Mouse (Mus musculus) kidney, embryonic 16.5 days (tissue): ENCODE data around the gene Bmp4. TPM values are rescaled to one million over a fixed set of nuclear protein-coding genes. Genes with fewer than 3 reads are reported as not detected.

Experiments used
- ATAC-seq: fragments of 200-750 bp; cut with Nextera tagmentation; 2 replicates; pipeline ENCODE4 v1.8.0; 2017; ENCODE audit warnings: moderate TSS enrichment; ENCODE audit not compliant: low FRiP score, low TSS enrichment
- H3K27ac ChIP-seq: fragments of 300-500 bp; sonication (generic); 2 replicates; pipeline ENCODE4 v1.5.1; 2014; ENCODE audit warnings: low read length
- H3K27me3 ChIP-seq: fragments of 300-500 bp; sonication (generic); 2 replicates; pipeline ENCODE4 v1.6.1; 2014; ENCODE audit warnings: low read length, control low read depth, mixed read lengths; ENCODE audit not compliant: insufficient read depth
- H3K36me3 ChIP-seq: fragments of 300-500 bp; sonication (generic); 2 replicates; pipeline ENCODE4 v1.6.1; 2014; ENCODE audit warnings: low read length, control low read depth, mixed read lengths; ENCODE audit not compliant: insufficient read depth
- H3K4me1 ChIP-seq: fragments of 300-500 bp; sonication (generic); 2 replicates; pipeline ENCODE4 v1.6.1; 2014; ENCODE audit warnings: low read length, control low read depth, mixed read lengths; ENCODE audit not compliant: insufficient read depth
- H3K4me2 ChIP-seq: fragments of 300-500 bp; sonication (generic); replicated peaks from 2 replicates; pipeline ENCODE4 v1.6.1; 2014; ENCODE audit warnings: low read depth, low read length
- H3K4me3 ChIP-seq: fragments of 300-500 bp; sonication (generic); 2 replicates; pipeline ENCODE4 v1.5.1; 2014; ENCODE audit warnings: mild to moderate bottlenecking, low read length
- H3K9ac ChIP-seq: fragments of 300-500 bp; sonication (generic); replicated peaks from 2 replicates; pipeline ENCODE4 v1.6.1; 2014; ENCODE audit warnings: low read length
- H3K9me3 ChIP-seq: fragments of 300-500 bp; sonication (generic); 2 replicates; pipeline ENCODE4 v1.6.1; 2016; ENCODE audit warnings: low read length, control low read depth
- WGBS: fragments of 180-500 bp; shearing (Covaris S2); extraction: QIAGEN DNeasy Blood & Tissue Kit; methylation state at CpG from one replicate; pipeline ENCODE4 v1.1.7; 2014; 5-methylcytosine and 5-hydroxymethylcytosine counted together
- polyA plus RNA-seq: library from polyadenylated mRNA; unstranded; fragments of >200 nt; fragmentation: Nextera tagmentation; extraction: Ambion mirVana; gene quantifications from 2 replicates; pipeline ENCODE4 v1.2.1, GENCODE M21; 2015

The Bmp4 gene
- polyA plus RNA-seq, 1 experiment from 2014 or later = 43.3 TPM

DNA sequence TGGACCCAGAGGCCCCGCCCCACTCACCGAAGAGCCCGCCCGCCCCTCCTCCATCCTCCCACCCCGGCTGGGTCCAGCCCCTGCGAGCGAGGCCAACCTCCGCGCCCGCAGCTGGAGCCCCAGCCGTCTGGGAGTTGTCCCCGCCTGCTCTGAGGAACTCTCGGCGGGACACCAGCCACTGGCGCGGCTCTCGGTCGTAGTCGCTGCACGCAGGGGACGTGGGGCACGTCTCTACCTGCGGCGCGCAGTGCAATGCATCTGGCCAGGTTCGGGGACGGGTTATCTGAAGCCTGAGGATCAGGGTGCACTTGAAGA, 3.2 kb downstream of the Bmp4 start:
- Histone ChIP-seq H3K27ac (peak overlapping the region; percentile 96), H3K9ac (peak overlapping the region; percentile 74), H3K27me3 (peaks cover 19% of the 10 kb centered on the region), H3K4me3 (peak overlapping the region; percentile 65), H3K4me2 (peak overlapping the region; percentile 67), H3K36me3 (peaks cover 9% of the 10 kb centered on the region), H3K9me3 (no peaks in the 10 kb centered on the region), H3K4me1 (peaks cover 41% of the 10 kb centered on the region)
- peak; percentile 83 for ATAC-seq
- under 1% methylated on average over 27 of the region's 27 CpGs for WGBS

DNA sequence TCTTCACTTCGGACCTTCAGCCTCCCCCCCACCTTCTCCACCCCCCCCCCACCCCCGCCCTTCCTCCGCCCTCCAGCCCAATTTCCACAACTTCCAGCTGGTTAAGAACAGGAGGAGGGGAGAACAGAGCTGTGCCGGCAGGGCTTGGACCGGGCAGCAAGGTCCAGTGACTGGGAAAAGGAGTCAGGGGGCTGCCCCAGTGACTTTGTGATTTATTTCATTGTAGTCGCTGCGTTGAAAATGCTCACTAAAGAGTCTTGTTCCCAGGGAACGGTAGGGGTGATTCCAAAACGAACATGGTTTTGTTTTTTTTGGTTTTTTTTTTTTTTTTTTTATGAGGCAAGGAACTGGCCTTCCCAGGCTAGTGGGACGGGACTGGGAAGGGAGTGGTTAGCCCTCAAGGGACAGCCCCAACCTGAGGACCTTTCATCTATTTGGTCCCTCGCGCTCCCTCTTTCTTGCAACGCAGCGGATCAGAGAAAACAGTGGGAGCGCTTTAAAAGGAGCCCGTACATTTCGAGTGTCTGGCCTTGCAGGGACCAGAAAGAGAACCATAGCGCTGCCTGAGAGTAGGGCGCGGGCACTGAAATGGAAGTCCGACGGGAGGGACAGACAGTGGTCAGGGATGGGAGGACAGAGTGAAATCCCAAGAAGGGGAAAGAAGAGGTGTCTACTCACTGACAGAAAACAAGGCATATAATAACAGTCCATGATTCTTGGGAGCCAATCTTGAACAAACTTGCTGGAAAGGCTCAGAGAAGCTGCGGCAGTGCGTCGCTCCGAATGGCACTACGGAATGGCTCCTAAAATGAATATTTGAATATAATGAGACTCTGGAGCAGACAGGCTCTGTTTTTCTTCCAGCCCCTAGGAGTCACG, 3.8 kb downstream of the Bmp4 start:
- Histone ChIP-seq H3K4me2 (peak overlapping the region; percentile 67), H3K27ac (peak overlapping the region; percentile 96), H3K4me1 (peaks cover 41% of the 10 kb centered on the region), H3K9me3 (no peaks in the 10 kb centered on the region), H3K9ac (peak overlapping the region; percentile 69), H3K27me3 (peaks cover 17% of the 10 kb centered on the region), H3K4me3 (peak overlapping the region; percentile 65), H3K36me3 (peaks cover 9% of the 10 kb centered on the region)
- WGBS = 0% methylated on average over 26 of the region's 28 CpGs
- peak; percentile 14 for ATAC-seq

DNA sequence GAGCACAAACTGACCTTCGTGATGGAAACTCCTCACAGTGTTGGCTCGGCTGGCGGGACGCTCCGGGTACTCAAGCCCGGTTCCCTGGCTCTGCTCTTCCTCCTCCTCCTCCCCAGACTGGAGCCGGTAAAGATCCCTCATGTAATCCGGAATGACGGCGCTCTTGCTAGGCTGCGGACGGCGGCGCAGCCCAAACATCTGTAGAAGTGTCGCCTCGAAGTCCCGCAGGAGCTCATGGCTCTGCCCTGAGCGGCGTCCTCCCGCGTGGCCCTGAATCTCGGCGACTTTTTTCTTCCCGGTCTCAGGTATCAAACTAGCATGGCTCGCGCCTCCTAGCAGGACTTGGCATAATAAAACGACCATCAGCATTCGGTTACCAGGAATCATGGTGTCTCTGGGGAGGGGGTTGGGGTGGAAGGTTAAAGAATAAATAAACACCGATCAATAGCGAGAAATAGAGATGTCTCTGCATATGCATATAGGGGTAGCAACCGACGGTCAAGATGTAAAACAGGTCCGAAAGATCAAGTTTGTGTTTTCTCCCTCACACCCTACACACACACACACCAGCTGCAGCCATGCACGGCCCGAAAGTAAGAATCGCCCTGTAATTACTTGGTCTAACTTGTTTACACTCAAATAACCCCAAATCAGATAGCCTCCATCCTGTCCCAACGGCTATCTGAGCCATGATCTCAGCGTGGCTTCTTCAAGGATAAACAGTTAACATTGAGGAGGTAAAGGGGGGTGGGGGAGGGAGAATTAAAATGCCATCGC, 4.6 kb downstream of the Bmp4 start:
- no peaks in the 10 kb centered on the region for H3K9me3 ChIP-seq
- WGBS = 1% methylated on average over 39 of the region's 39 CpGs
- H3K4me2 ChIP-seq = peak overlapping the region; percentile 67
- ATAC-seq = no peak
- H3K27ac ChIP-seq = 0 out of 2 replicates have a peak overlapping the region, but pooled peaks have one; percentile 26
- peak overlapping the region; percentile 65 for H3K4me3 ChIP-seq
- H3K27me3 ChIP-seq = peaks cover 13% of the 10 kb centered on the region
- peaks cover 9% of the 10 kb centered on the region for H3K36me3 ChIP-seq
- peaks cover 35% of the 10 kb centered on the region for H3K4me1 ChIP-seq
- peak overlapping the region; percentile 69 for H3K9ac ChIP-seq

GRCm38 (mm10) chr14:46384946-46385691, 5.3 kb downstream of the Bmp4 start:
- Histone ChIP-seq H3K4me1 (peaks cover 35% of the 10 kb centered on the region), H3K9me3 (no peaks in the 10 kb centered on the region), H3K27me3 (peaks cover 11% of the 10 kb centered on the region; the same call in 1 of the 2 replicates), H3K4me3 (peak overlapping the region; percentile 65), H3K4me2 (peak overlapping the region; percentile 67), H3K9ac (peak overlapping the region; percentile 69), H3K27ac (0 out of 2 replicates have a peak overlapping the region, but pooled peaks have one; percentile 26), H3K36me3 (peaks cover 9% of the 10 kb centered on the region)
- 6% methylated on average over 14 of the region's 14 CpGs for WGBS
- ATAC-seq = no peak

DNA sequence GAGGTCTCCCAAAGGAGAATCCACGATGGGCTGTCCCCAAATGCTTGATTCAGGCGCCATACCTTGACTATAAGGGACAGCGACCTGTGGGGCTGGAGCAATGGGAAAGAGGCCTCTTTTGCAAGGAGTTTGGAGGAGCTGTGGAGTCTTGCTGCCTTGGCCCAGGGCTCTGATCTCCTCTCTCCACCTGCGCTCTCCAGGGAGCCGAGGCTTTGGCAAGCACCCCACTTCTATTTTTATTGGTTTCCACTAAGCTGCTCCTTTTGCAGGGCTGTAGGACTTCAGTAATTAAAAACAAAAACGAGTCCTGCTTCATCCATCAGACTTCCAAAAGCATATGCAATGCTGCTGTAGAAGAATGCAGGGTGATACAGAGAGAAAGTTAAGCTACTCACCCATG, 9.0 kb downstream of the Bmp4 start:
- no peak for ATAC-seq
- H3K27me3 ChIP-seq = no peaks in the 10 kb centered on the region
- H3K4me3 ChIP-seq = no peak overlapping the region
- peaks cover 9% of the 10 kb centered on the region for H3K36me3 ChIP-seq
- no peak overlapping the region for H3K27ac ChIP-seq
- no peaks in the 10 kb centered on the region for H3K9me3 ChIP-seq
- 55% methylated on average over 6 of the region's 6 CpGs for WGBS
- no peak overlapping the region for H3K9ac ChIP-seq
- no peak overlapping the region for H3K4me2 ChIP-seq
- H3K4me1 ChIP-seq = peaks cover 25% of the 10 kb centered on the region

- H3K27ac ChIP-seq = no peak overlapping the region
- peak overlapping the region; percentile 54 for H3K9ac ChIP-seq
- peak overlapping the region; percentile 30 for H3K4me3 ChIP-seq
- H3K4me2 ChIP-seq = peak overlapping the region; percentile 58
- WGBS = 10% methylated on average over 31 of the region's 31 CpGs
- H3K36me3 ChIP-seq = peaks cover 9% of the 10 kb centered on the region
- peak; percentile 68 for ATAC-seq
- no peaks in the 10 kb centered on the region for H3K9me3 ChIP-seq
- peaks cover 17% of the 10 kb centered on the region for H3K4me1 ChIP-seq
- H3K27me3 ChIP-seq = no peaks in the 10 kb centered on the region
Measured at GRCm38 (mm10) chr14:46380286-46380721, 10.2 kb downstream of the Bmp4 start.

DNA sequence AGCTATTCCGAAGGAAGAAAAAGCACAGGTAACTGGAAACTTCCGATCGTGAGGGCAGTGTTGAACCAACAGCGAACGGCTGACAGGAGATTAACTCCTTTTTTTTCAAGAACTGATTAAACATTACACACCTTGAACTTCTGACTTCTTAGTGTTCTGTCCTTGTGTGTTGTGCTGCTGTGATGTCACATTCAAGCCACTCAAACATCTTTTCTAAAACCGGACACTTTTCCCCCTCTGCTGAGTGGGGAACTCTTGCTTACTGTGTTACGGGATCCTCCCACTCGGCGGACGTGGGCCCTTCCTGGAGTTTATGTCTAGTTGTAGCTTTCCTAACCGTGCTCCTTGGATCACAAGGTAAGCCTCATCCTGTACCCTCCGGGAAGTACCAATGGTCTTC, 11.2 kb downstream of the Bmp4 start, which contains the start of gene Gm15217:
TSS of gene Gm15217 (plus strand) at position 130 of the 400 bp plus-strand sequence.
- Histone ChIP-seq H3K4me3 (peak within 1 kb of the TSS; percentile 30), H3K9me3 (no peaks in the 10 kb centered on the region), H3K27me3 (no peaks in the 10 kb centered on the region), H3K9ac (peak within 1 kb of the TSS; percentile 54), H3K36me3 (peaks cover 9% of the 10 kb centered on the region), H3K4me1 (peaks cover 11% of the 10 kb centered on the region), H3K27ac (no peak within 1 kb of the TSS), H3K4me2 (peak within 1 kb of the TSS; percentile 58)
- no peak for ATAC-seq
- WGBS = 69% methylated on average over 12 of the region's 12 CpGs

- Histone ChIP-seq H3K4me3 (no peak overlapping the region), H3K4me1 (peaks cover 8% of the 10 kb centered on the region), H3K27me3 (no peaks in the 10 kb centered on the region), H3K27ac (no peak overlapping the region), H3K36me3 (no peaks in the 10 kb centered on the region), H3K9ac (no peak overlapping the region), H3K9me3 (no peaks in the 10 kb centered on the region), H3K4me2 (no peak overlapping the region)
- ATAC-seq = no peak
- WGBS = 60% methylated on average over 5 of the region's 5 CpGs
Measured at GRCm38 (mm10) chr14:46375796-46376195, 14.7 kb downstream of the Bmp4 start.

- H3K9ac ChIP-seq = no peak overlapping the region
- WGBS = 31% methylated on average over 9 of the region's 9 CpGs
- H3K4me2 ChIP-seq = no peak overlapping the region
- no peak overlapping the region for H3K4me3 ChIP-seq
- no peaks in the 10 kb centered on the region for H3K4me1 ChIP-seq
- H3K27me3 ChIP-seq = no peaks in the 10 kb centered on the region
- no peaks in the 10 kb centered on the region for H3K9me3 ChIP-seq
- no peak overlapping the region for H3K27ac ChIP-seq
- no peak for ATAC-seq
- H3K36me3 ChIP-seq = no peaks in the 10 kb centered on the region
Measured at GRCm38 (mm10) chr14:46372452-46372851, 18.0 kb downstream of the Bmp4 start.
